ENCODE assay signal across 24 mouse cellular contexts in genomic region chr19:53880460-53880859, GRCm38 (mm10). TPM values are rescaled to one million over a fixed set of nuclear protein-coding genes. Genes with fewer than 3 reads are reported as not detected.
DNase-seq lines count a peak whose midpoint lies in the region; ATAC-seq and TF ChIP-seq lines count a peak whose summit lies in the region.
"Had no signal": no experiment of that assay in that cellular context is flagged by ENCODE, and none has a peak within 500 bp of the region (broad histone marks: within the 10 kb centered on the region; RNA-seq: fewer than 3 reads in every experiment).

No protein-coding gene starts in this region.

- H3K4me2 ChIP-seq in liver, embryonic 14.5 days (ENCODE audit: low read depth) = no peak overlapping the region
- H3K4me2 ChIP-seq in liver, embryonic 12.5 days = no peak overlapping the region
- H3K4me2 ChIP-seq: embryonic facial prominence, embryonic 12.5 days; forebrain, embryonic 12.5 days had no signal

- no peak for ATAC-seq in liver, embryonic 14.5 days (ENCODE audit: insufficient read depth)
- no peak for ATAC-seq in liver, embryonic 12.5 days
- ATAC-seq in erythroblast, adult 5-6 weeks (replicated peaks; ENCODE audit: low FRiP score, poor library complexity, severe bottlenecking) = 0 out of 2 replicates have a peak, but pooled peaks have one; percentile 39
- ATAC-seq in megakaryocyte-erythroid progenitor cell, adult 5-6 weeks (replicated peaks; ENCODE audit: low FRiP score, low TSS enrichment, poor library complexity, severe bottlenecking) = peak; percentile 87
- ATAC-seq: forebrain, embryonic 14.5 days; forebrain, embryonic 16.5 days; Patski had no signal

- H3K36me3 ChIP-seq in liver, embryonic 14.5 days (replicated peaks; ENCODE audit: control insufficient read depth, insufficient read depth, low read depth) = no peaks in the 10 kb centered on the region
- no peaks in the 10 kb centered on the region for H3K36me3 ChIP-seq in liver, embryonic 12.5 days
- H3K36me3 ChIP-seq: embryonic facial prominence, embryonic 10.5 days; embryonic facial prominence, embryonic 12.5 days; forebrain, embryonic 10.5 days; forebrain, embryonic 12.5 days had no signal

- DNase-seq in liver, embryonic 14.5 days (ENCODE audit: low read depth in 3 of 3, low spot score in 3 of 3) = no peak
- DNase-seq in R1 (ENCODE audit: low read depth, low spot score) = peak; percentile 27
- no peak for DNase-seq in lung, postnatal 36 days
- no peak for DNase-seq in left cerebral cortex, adult 8-10 months (ENCODE audit: low spot score in 2 of 2)
- DNase-seq in embryo, embryonic 10.5 days (ENCODE audit: low spot score) = no peak
- DNase-seq: adrenal gland, adult 8-10 months; adrenal gland, postnatal 14 days; adrenal gland, postnatal 36 days; cerebellum, adult 11-12 months; cerebellum, adult 2 months; cerebellum, adult 9-10 months; cerebellum, postnatal 10 days; cerebellum, postnatal 25 days had no signal

- H3K4me3 ChIP-seq in liver, embryonic 14.5 days (ENCODE audit: insufficient read depth in 1 of 2, low read depth in 2 of 2, low read length in 2 of 2) = no peak overlapping the region
- no peak overlapping the region for H3K4me3 ChIP-seq in liver, embryonic 12.5 days
- H3K4me3 ChIP-seq: embryonic facial prominence, embryonic 10.5 days; embryonic facial prominence, embryonic 12.5 days; erythroblast, embryonic 14.5 days; forebrain, embryonic 10.5 days; forebrain, embryonic 12.5 days had no signal

- no peaks in the 10 kb centered on the region for H3K9me3 ChIP-seq in liver, embryonic 14.5 days (ENCODE audit: control insufficient read depth, low read length)
- H3K9me3 ChIP-seq in liver, embryonic 12.5 days (replicated peaks) = no peaks in the 10 kb centered on the region
- H3K9me3 ChIP-seq: embryonic facial prominence, embryonic 12.5 days; forebrain, embryonic 10.5 days; forebrain, embryonic 12.5 days had no signal

- H3K27me3 ChIP-seq in liver, embryonic 14.5 days (ENCODE audit: control insufficient read depth, insufficient read depth, low read length) = no peaks in the 10 kb centered on the region
- no peaks in the 10 kb centered on the region for H3K27me3 ChIP-seq in liver, embryonic 12.5 days (replicated peaks)
- H3K27me3 ChIP-seq: embryonic facial prominence, embryonic 12.5 days; forebrain, embryonic 12.5 days had no signal

- H3K27ac ChIP-seq in liver, embryonic 14.5 days = no peak overlapping the region
- H3K27ac ChIP-seq in liver, embryonic 12.5 days = no peak overlapping the region
- H3K27ac ChIP-seq: embryonic facial prominence, embryonic 10.5 days; embryonic facial prominence, embryonic 12.5 days; forebrain, embryonic 10.5 days; forebrain, embryonic 12.5 days had no signal

- peaks cover 4 to 6% of the 10 kb centered on the region in 2 experiments for H3K4me1 ChIP-seq in liver, embryonic 14.5 days (replicated peaks; ENCODE audit: control insufficient read depth in 2 of 2, insufficient read depth in 2 of 2, low read length in 1 of 2)
- peaks cover 11% of the 10 kb centered on the region for H3K4me1 ChIP-seq in liver, embryonic 12.5 days

- 70% methylated on average over 1 of the region's 1 CpGs for WGBS in liver, embryonic 14.5 days (ENCODE audit: insufficient replicate concordance)
- 61% methylated on average over 1 of the region's 1 CpGs for WGBS in liver, embryonic 12.5 days (ENCODE audit: insufficient replicate concordance)

- no peak overlapping the region for H3K9ac ChIP-seq in liver, embryonic 14.5 days (replicated peaks)
- no peak overlapping the region for H3K9ac ChIP-seq in liver, embryonic 12.5 days
- H3K9ac ChIP-seq: embryonic facial prominence, embryonic 12.5 days; forebrain, embryonic 12.5 days had no signal

- no peak for TF ChIP-seq EP300 in liver, embryonic 14.5 days (IDR thresholded peaks at IDR 0.05; ENCODE audit: low read depth)

- peak; percentile 29 for TF ChIP-seq CTCF in liver, embryonic 14.5 days (IDR thresholded peaks at IDR 0.05; ENCODE audit: low read depth)

RNA-seq across cellular contexts. Expression of gene Pdcd4, which starts 11.6 kb away (rescaled TPM):
- polyA plus RNA-seq in liver, embryonic 14.5 days (2012; rRNA removed) = 3.0 and 6.6 TPM in 2 replicates
- polyA plus RNA-seq in liver, embryonic 14.5 days (2014; fragmentation: Nextera tagmentation; extraction: Ambion mirVana) = 16.2 and 16.6 TPM in 2 replicates
- polyA plus RNA-seq in liver, embryonic 12.5 days (2016; fragmentation: Nextera tagmentation; extraction: Ambion mirVana) = 24.2 and 24.4 TPM in 2 replicates
- total RNA-seq in erythroblast, adult 5-6 weeks (2015; ENCODE audit: low replicate concordance) = 46.9 and 57.7 TPM in 2 replicates
- 66.9 and 99.0 TPM in 2 replicates for total RNA-seq in erythroblast, adult 5-6 weeks (2017; ENCODE audit: low replicate concordance)
- total RNA-seq in megakaryocyte-erythroid progenitor cell, adult 5-6 weeks (2014; fragmentation: Nextera tagmentation) = 137 and 154 TPM in 2 replicates
- total RNA-seq in megakaryocyte-erythroid progenitor cell, adult 5-6 weeks (2017) = 288 and 291 TPM in 2 replicates
- total RNA-seq in left cerebral cortex, adult 8-10 months (2022) = 100 to 1,000 TPM in 2 of 4 experiments, 10 to 100 TPM in 2; 95.8 to 102 (median 98.8) TPM

Comparison
In these comparisons a context has a peak if more than half of its experiments do, and no peak if none do; other contexts are left out.
1. ATAC-seq: peak in erythroblast, adult 5-6 weeks (single experiment) and megakaryocyte-erythroid progenitor cell, adult 5-6 weeks (single experiment); none in liver, embryonic 14.5 days (single experiment) and liver, embryonic 12.5 days (single experiment).